Mouse (Mus musculus): ENCODE measurements around the gene Gpr183.

DNA sequence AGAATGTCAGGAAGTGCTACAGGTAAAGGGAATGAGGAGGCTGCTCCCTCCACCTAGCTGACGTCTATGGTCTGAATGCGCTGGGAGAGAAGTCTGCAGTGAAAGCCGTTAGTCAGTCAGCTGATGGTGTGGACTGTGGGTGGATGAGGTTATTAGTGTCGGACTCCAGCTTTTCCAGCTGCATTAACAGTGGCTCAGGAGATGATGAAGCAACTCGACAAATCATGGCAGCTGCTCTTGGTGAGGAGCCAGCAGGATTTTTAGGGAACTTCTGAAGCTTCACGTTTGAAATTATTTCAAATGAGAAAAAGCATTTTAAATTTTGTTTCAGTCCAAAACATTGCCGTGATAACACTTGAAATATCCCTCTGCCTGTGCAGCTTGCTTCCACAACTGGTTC lies 45.3 kb upstream of the Gpr183 start:
- TF ChIP-seq CTCF (IDR thresholded peaks at IDR 0.05; ENCODE audit: low read depth, low read length): no peak
- no peak for TF ChIP-seq POLR2A (IDR thresholded peaks at IDR 0.05; ENCODE audit: extremely low read depth, insufficient read depth, low read length)

Data from liver, adult 2 months (tissue).